Mouse (Mus musculus) testis, adult 2 months (tissue): ENCODE results near the gene Dek.

Source experiments
- CTCF ChIP-seq: fragments of 200-500 bp; IDR thresholded peaks from 2 replicates; pipeline ENCODE4 v1.5.1; 2012; ENCODE audit warnings: low read depth, mild to moderate bottlenecking, inconsistent platforms, low read length, moderate library complexity; ENCODE audit not compliant: control insufficient read depth, insufficient read depth, insufficient replicate concordance
- POLR2A ChIP-seq: fragments of 200-500 bp; IDR thresholded peaks from 2 replicates; pipeline ENCODE4 v1.6.1; 2012; ENCODE audit warnings: low read depth, mild to moderate bottlenecking, inconsistent platforms, low read length, moderate library complexity; ENCODE audit not compliant: control insufficient read depth

DNA sequence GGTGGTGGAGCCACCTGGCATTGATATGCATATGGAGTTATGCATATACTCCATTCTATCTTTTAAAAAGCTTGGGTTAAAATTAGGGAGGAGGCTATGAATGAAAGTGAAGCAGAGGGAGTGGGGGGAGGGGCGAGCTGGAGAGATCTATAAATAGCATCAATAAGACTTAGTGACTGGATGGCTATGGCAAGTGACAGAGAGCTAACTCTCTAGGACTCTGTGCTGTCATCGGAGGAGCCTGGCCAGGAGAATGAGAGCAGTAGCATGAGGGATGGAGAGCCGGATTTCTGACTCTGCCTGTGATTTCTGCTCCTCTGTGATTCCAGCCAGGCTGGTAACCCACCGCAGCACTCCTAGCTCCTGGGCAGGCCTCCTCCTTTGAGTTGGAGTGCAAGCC, 23.1 kb upstream of the Dek start:
- TF ChIP-seq CTCF (no peak), POLR2A (no peak)
